Mouse (Mus musculus) liver, adult 2 months (tissue): ENCODE measurements around the gene Dpysl4.

ENCODE experiments used
- CTCF ChIP-seq: fragments of 200-500 bp; IDR thresholded peaks from 2 replicates; pipeline ENCODE4 v1.5.1; 2011; ENCODE audit warnings: low read depth, low read length, control low read depth
- POLR2A ChIP-seq: fragments of 200-500 bp; IDR thresholded peaks from 2 replicates; pipeline ENCODE4 v1.6.1; 2011; ENCODE audit warnings: low read length, control low read depth; ENCODE audit not compliant: insufficient read depth; ENCODE audit errors: extremely low read depth

- TF ChIP-seq POLR2A (no peak), CTCF (no peak)
Measured at GRCm38 (mm10) chr7:139082281-139082680, 3.5 kb upstream of the Dpysl4 start.
